Mouse (Mus musculus) liver, embryonic 16.5 days (tissue): ENCODE data around the gene Kcnh3. TPM values are rescaled to one million over a fixed set of nuclear protein-coding genes. Genes with fewer than 3 reads are reported as not detected.
"Not testable (repeated sequence)": the region's sequence is repeated elsewhere in the genome, so short reads cannot be mapped to it uniquely, and the experiment has no call there.

Experiments
- ATAC-seq: fragments of 200-750 bp; cut with Nextera tagmentation; 2 replicates; pipeline ENCODE4 v1.8.0; 2017; ENCODE audit warnings: low read depth, mild to moderate bottlenecking, moderate number of reproducible peaks, moderate library complexity
- H3K27ac ChIP-seq: fragments of 300-500 bp; sonication (generic); 2 replicates; pipeline ENCODE4 v1.5.1; 2014; ENCODE audit warnings: mild to moderate bottlenecking, low read length
- H3K27me3 ChIP-seq: fragments of 300-500 bp; sonication (generic); 2 replicates; pipeline ENCODE4 v1.6.1; 2014; ENCODE audit warnings: low read depth, low read length, mixed read lengths; ENCODE audit not compliant: control insufficient read depth, insufficient read depth
- H3K36me3 ChIP-seq: fragments of 300-500 bp; sonication (generic); 2 replicates; pipeline ENCODE4 v1.6.1; 2014; ENCODE audit warnings: mild to moderate bottlenecking; ENCODE audit not compliant: control insufficient read depth, insufficient read depth
- H3K4me1 ChIP-seq: fragments of 300-500 bp; sonication (generic); 2 replicates; pipeline ENCODE4 v1.6.1; 2014; ENCODE audit warnings: low read depth, low read length, mixed read lengths; ENCODE audit not compliant: control insufficient read depth
- H3K4me2 ChIP-seq: fragments of 300-500 bp; sonication (generic); 2 replicates; pipeline ENCODE4 v1.6.1; 2014; ENCODE audit warnings: low read depth, low read length, mixed read lengths
- H3K4me3 ChIP-seq: fragments of 300-500 bp; sonication (generic); 2 replicates; pipeline ENCODE4 v1.5.1; 2014; ENCODE audit warnings: low read depth, mild to moderate bottlenecking, low read length
- H3K9ac ChIP-seq: fragments of 300-500 bp; sonication (generic); 2 replicates; pipeline ENCODE4 v1.6.1; 2014; ENCODE audit warnings: low read depth, low read length
- H3K9me3 ChIP-seq: fragments of 300-500 bp; sonication (generic); replicated peaks from 2 replicates; pipeline ENCODE4 v1.6.1; 2016; ENCODE audit warnings: low read length; ENCODE audit not compliant: control insufficient read depth
- WGBS: fragments of 180-500 bp; shearing (Covaris S2); extraction: QIAGEN DNeasy Blood & Tissue Kit; methylation state at CpG from one replicate; pipeline ENCODE4 v1.1.7; 2014; ENCODE audit not compliant: insufficient replicate concordance; 5-methylcytosine and 5-hydroxymethylcytosine counted together
- polyA plus RNA-seq: library from polyadenylated mRNA; unstranded; fragments of >200 nt; fragmentation: Nextera tagmentation; extraction: Ambion mirVana; gene quantifications from 2 replicates; pipeline ENCODE4 v1.2.1, GENCODE M21; 2015

Gene Kcnh3
- polyA plus RNA-seq, 1 experiment from 2014 or later: 0.12 TPM

- Histone ChIP-seq H3K4me2 (no peak overlapping the region), H3K27ac (no peak overlapping the region), H3K4me1 (peaks cover 3% of the 10 kb centered on the region), H3K4me3 (no peak overlapping the region), H3K27me3 (peaks cover 18% of the 10 kb centered on the region), H3K9me3 (no peaks in the 10 kb centered on the region), H3K9ac (no peak overlapping the region), H3K36me3 (no peaks in the 10 kb centered on the region)
- WGBS: 33% methylated on average over 17 of the region's 17 CpGs
- ATAC-seq: no peak
Measured at GRCm38 (mm10) chr15:99233719-99234118, 9.1 kb downstream of the Kcnh3 start.

- no peak overlapping the region for H3K9ac ChIP-seq
- peaks cover 3% of the 10 kb centered on the region for H3K4me1 ChIP-seq
- no peaks in the 10 kb centered on the region for H3K9me3 ChIP-seq
- no peak overlapping the region for H3K4me3 ChIP-seq
- no peaks in the 10 kb centered on the region for H3K36me3 ChIP-seq
- H3K27me3 ChIP-seq: peaks cover 12% of the 10 kb centered on the region
- no peak overlapping the region for H3K4me2 ChIP-seq
- no peak; the same call in 1 of the 2 replicates for ATAC-seq
- no peak overlapping the region for H3K27ac ChIP-seq
- 42% methylated on average over 12 of the region's 12 CpGs for WGBS
Measured at GRCm38 (mm10) chr15:99234326-99235010, 9.8 kb downstream of the Kcnh3 start.

- Histone ChIP-seq H3K27me3 (peaks cover 2% of the 10 kb centered on the region), H3K36me3 (no peaks in the 10 kb centered on the region), H3K9me3 (no peaks in the 10 kb centered on the region), H3K9ac (no peak overlapping the region), H3K27ac (no peak overlapping the region), H3K4me3 (no peak overlapping the region), H3K4me2 (no peak overlapping the region), H3K4me1 (peaks cover 3% of the 10 kb centered on the region)
- WGBS: 53% methylated on average over 11 of the region's 11 CpGs
- ATAC-seq: no peak
Measured at GRCm38 (mm10) chr15:99238006-99238405, 13.3 kb downstream of the Kcnh3 start.

- Histone ChIP-seq H3K27ac (no peak overlapping the region), H3K4me2 (no peak overlapping the region), H3K36me3 (peaks cover 7% of the 10 kb centered on the region), H3K9me3 (no peaks in the 10 kb centered on the region), H3K27me3 (no peaks in the 10 kb centered on the region; the same call in none of the 2 replicates), H3K4me3 (no peak overlapping the region), H3K4me1 (no peaks in the 10 kb centered on the region), H3K9ac (no peak overlapping the region)
- 59% methylated on average over 4 of the region's 4 CpGs for WGBS
- ATAC-seq: no peak
Measured at GRCm38 (mm10) chr15:99240129-99240528, 15.5 kb downstream of the Kcnh3 start.

GRCm38 (mm10) chr15:99241249-99241648 lies 16.6 kb downstream of the Kcnh3 start:
- WGBS: 68% methylated on average over 4 of the region's 4 CpGs
- no peak overlapping the region for H3K4me3 ChIP-seq
- H3K36me3 ChIP-seq: peaks cover 7% of the 10 kb centered on the region
- H3K9me3 ChIP-seq: no peaks in the 10 kb centered on the region
- no peak for ATAC-seq
- no peak overlapping the region for H3K9ac ChIP-seq
- H3K27ac ChIP-seq: no peak overlapping the region
- no peak overlapping the region for H3K4me2 ChIP-seq
- H3K4me1 ChIP-seq: no peaks in the 10 kb centered on the region
- H3K27me3 ChIP-seq: no peaks in the 10 kb centered on the region; the same call in none of the 2 replicates

- no peak overlapping the region for H3K4me2 ChIP-seq
- H3K36me3 ChIP-seq: peaks cover 13% of the 10 kb centered on the region
- no peak overlapping the region for H3K4me3 ChIP-seq
- no peaks in the 10 kb centered on the region; the same call in none of the 2 replicates for H3K27me3 ChIP-seq
- no peak overlapping the region for H3K9ac ChIP-seq
- no peaks in the 10 kb centered on the region for H3K4me1 ChIP-seq
- no peak overlapping the region for H3K27ac ChIP-seq
- ATAC-seq: no peak
- H3K9me3 ChIP-seq: no peaks in the 10 kb centered on the region
- WGBS: 79% methylated on average over 10 of the region's 10 CpGs
Measured at GRCm38 (mm10) chr15:99242045-99242444, 17.4 kb downstream of the Kcnh3 start.

GRCm38 (mm10) chr15:99246736-99247135 lies 22.1 kb downstream of the Kcnh3 start:
- H3K36me3 ChIP-seq: peaks cover 14% of the 10 kb centered on the region
- H3K9me3 ChIP-seq: not testable (repeated sequence)
- WGBS: 78% methylated on average over 6 of the region's 6 CpGs

GRCm38 (mm10) chr15:99248972-99249371 lies 24.3 kb downstream of the Kcnh3 start:
- Histone ChIP-seq H3K36me3 (peaks cover 11% of the 10 kb centered on the region), H3K27me3 (no peaks in the 10 kb centered on the region), H3K4me3 (no peak overlapping the region), H3K9ac (no peak overlapping the region), H3K4me1 (peaks cover 3% of the 10 kb centered on the region), H3K9me3 (no peaks in the 10 kb centered on the region), H3K27ac (no peak overlapping the region), H3K4me2 (no peak overlapping the region)
- no peak for ATAC-seq
- 85% methylated on average over 9 of the region's 9 CpGs for WGBS

More at GRCm38 (mm10) chr15:99246736-99247135, 22.1 kb downstream of the Kcnh3 start:
- H3K27ac ChIP-seq, H3K9ac ChIP-seq, ATAC-seq, H3K4me1 ChIP-seq, H3K4me2 ChIP-seq, H3K27me3 ChIP-seq, H3K4me3 ChIP-seq: not testable (repeated sequence)

- WGBS: 75% methylated on average over 11 of the region's 11 CpGs
- ATAC-seq: no peak
- no peak overlapping the region for H3K4me2 ChIP-seq
Measured at GRCm38 (mm10) chr15:99249938-99250337, 25.3 kb downstream of the Kcnh3 start.

More at GRCm38 (mm10) chr15:99249938-99250337, 25.3 kb downstream of the Kcnh3 start:
- Histone ChIP-seq H3K27ac (no peak overlapping the region), H3K9ac (no peak overlapping the region), H3K36me3 (peaks cover 7% of the 10 kb centered on the region), H3K4me1 (peaks cover 7% of the 10 kb centered on the region), H3K27me3 (no peaks in the 10 kb centered on the region), H3K9me3 (no peaks in the 10 kb centered on the region), H3K4me3 (no peak overlapping the region)
